Mouse (Mus musculus) neural tube, embryonic 13.5 days (tissue): Measurements from ENCODE around the gene Tigd3. TPM values are rescaled to one million over a fixed set of nuclear protein-coding genes. Genes with fewer than 3 reads are reported as not detected.

ENCODE experiments used
- ATAC-seq: fragments of 200-750 bp; cut with Nextera tagmentation; 2 replicates; pipeline ENCODE4 v1.8.0; 2017; ENCODE audit warnings: low read depth, mild to moderate bottlenecking, moderate TSS enrichment, moderate library complexity
- H3K27ac ChIP-seq: fragments of 300-500 bp; sonication (generic); replicated peaks from 2 replicates; pipeline ENCODE4 v1.5.1; 2015; ENCODE audit warnings: moderate library complexity, mild to moderate bottlenecking, inconsistent platforms
- H3K27me3 ChIP-seq: fragments of 300-500 bp; sonication (generic); 2 replicates; pipeline ENCODE4 v1.6.1; 2015; ENCODE audit warnings: mild to moderate bottlenecking, inconsistent platforms
- H3K36me3 ChIP-seq: fragments of 300-500 bp; sonication (generic); 2 replicates; pipeline ENCODE4 v1.6.1; 2015; ENCODE audit warnings: mild to moderate bottlenecking, inconsistent platforms
- H3K4me1 ChIP-seq: fragments of 300-500 bp; sonication (generic); replicated peaks from 2 replicates; pipeline ENCODE4 v1.6.1; 2015; ENCODE audit warnings: inconsistent platforms
- H3K4me2 ChIP-seq: fragments of 300-500 bp; sonication (generic); 2 replicates; pipeline ENCODE4 v1.6.1; 2015; ENCODE audit warnings: inconsistent platforms, mild to moderate bottlenecking, moderate library complexity
- H3K4me3 ChIP-seq: fragments of 300-500 bp; sonication (generic); 2 replicates; pipeline ENCODE4 v1.5.1; 2015; ENCODE audit warnings: mild to moderate bottlenecking, inconsistent platforms
- H3K9ac ChIP-seq: fragments of 300-500 bp; sonication (generic); 2 replicates; pipeline ENCODE4 v1.6.1; 2015; ENCODE audit warnings: moderate library complexity, mild to moderate bottlenecking, inconsistent platforms
- H3K9me3 ChIP-seq: fragments of 300-500 bp; sonication (generic); 2 replicates; pipeline ENCODE4 v1.6.1; 2016; ENCODE audit warnings: inconsistent platforms
- WGBS: fragments of 180-500 bp; shearing (Covaris S2); methylation state at CpG from one replicate; pipeline ENCODE4 v1.1.7; 2015; 5-methylcytosine and 5-hydroxymethylcytosine counted together
- polyA plus RNA-seq: library from polyadenylated mRNA; unstranded; fragments of >200 nt; fragmentation: Nextera tagmentation; extraction: Ambion mirVana; gene quantifications from 2 replicates; pipeline ENCODE4 v1.2.1, GENCODE M21; 2015

Gene Tigd3
- polyA plus RNA-seq = 11.1 and 11.4 TPM in 2 replicates

DNA sequence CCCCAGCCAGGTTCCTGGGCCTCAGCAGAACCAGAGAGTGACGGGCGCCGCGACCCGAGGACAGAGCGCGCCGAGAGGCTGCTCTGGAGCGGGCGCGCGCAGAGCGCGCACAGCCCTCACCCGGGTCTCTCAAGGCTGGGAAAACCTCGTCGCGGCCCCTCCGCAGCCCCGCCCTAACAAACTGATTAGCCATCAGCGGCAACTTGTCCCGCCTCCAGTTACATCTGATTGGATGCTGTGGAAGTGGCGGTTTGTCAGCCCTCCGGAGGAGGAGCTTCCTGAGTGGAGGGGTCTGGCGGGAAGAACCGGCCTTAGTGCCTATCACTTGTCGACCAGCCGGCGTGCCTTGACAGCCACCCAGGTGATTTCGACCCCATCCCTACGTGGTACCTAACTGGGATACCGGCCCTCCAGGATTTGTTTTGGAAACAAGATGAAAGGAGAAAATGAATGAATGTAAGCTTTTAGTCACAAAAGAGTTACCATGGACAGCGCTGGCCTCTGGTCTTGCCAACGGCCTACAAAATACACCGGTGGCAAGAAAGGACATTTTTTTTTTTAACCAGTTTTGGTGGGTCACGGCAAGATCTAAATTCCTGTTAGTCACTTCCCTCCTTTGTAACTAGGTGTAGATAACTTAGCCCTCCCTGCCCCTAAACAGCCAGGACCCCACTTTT, at the start of gene Tigd3:
Gene Tigd3, minus strand, starts transcription at position 148 of the 677 bp plus-strand sequence.
- WGBS = 5% methylated on average over 36 of the region's 36 CpGs

DNA sequence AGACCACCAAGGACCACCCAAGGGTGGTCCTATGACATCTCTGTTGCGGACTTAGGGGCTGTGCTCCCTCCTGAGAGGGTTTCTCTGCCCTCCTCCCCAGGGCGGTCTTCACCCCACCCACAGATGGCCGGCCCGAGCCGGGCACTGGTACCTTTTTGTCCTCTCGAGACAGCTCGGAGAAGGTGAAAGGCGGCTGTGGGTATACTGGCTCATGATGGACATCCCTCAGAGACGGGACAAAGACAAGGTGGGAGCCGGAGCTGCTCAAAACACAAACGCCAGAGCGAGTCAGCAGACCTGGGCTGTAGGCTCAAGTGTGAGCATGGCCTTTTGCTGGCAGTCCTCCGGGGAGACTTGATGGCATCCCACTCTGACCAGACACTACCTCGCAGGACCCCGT, 49.5 kb upstream of the Tigd3 start:
- H3K4me2 ChIP-seq = no peak overlapping the region
- no peaks in the 10 kb centered on the region for H3K9me3 ChIP-seq
- no peak overlapping the region for H3K4me3 ChIP-seq
- ATAC-seq = no peak
- H3K27ac ChIP-seq = no peak overlapping the region
- 92% methylated on average over 15 of the region's 15 CpGs for WGBS
- H3K36me3 ChIP-seq = peaks cover 34% of the 10 kb centered on the region
- no peaks in the 10 kb centered on the region for H3K27me3 ChIP-seq
- peaks cover 15% of the 10 kb centered on the region for H3K4me1 ChIP-seq
- no peak overlapping the region for H3K9ac ChIP-seq

More for the DNA sequence above, at the start of gene Tigd3:
- Histone ChIP-seq H3K27me3 (no peaks in the 10 kb centered on the region), H3K27ac (peak within 1 kb of the TSS; percentile 86), H3K4me1 (peaks cover 29% of the 10 kb centered on the region), H3K36me3 (peaks cover 52% of the 10 kb centered on the region), H3K9me3 (no peaks in the 10 kb centered on the region), H3K4me3 (peak within 1 kb of the TSS; percentile 69), H3K4me2 (peak within 1 kb of the TSS; percentile 82), H3K9ac (peak within 1 kb of the TSS; percentile 96)
- peak; percentile 98 for ATAC-seq

DNA sequence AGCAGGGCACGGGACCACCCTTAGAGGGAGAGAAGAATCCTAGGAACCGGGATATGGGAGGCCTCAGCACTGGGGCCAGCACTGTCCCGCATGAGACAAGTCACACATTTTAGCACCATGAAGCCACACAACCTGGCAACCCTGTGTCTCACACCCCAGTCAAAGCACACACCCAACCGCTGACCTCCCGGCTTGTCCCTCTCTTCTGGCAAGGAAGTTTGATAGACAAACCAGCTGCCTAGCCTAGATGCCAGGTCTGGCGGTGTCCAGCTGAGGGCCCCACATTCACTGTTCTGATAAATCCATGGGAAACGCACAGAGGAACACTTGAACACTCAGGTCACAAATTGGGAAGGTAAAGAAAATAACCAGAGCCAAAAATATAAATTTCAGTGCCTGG, 48.6 kb upstream of the Tigd3 start:
- peaks cover 26% of the 10 kb centered on the region for H3K36me3 ChIP-seq
- H3K9ac ChIP-seq = no peak overlapping the region
- H3K27ac ChIP-seq = no peak overlapping the region
- ATAC-seq = no peak
- no peaks in the 10 kb centered on the region for H3K27me3 ChIP-seq
- no peak overlapping the region for H3K4me2 ChIP-seq
- no peaks in the 10 kb centered on the region for H3K9me3 ChIP-seq
- no peak overlapping the region for H3K4me3 ChIP-seq
- peaks cover 23% of the 10 kb centered on the region for H3K4me1 ChIP-seq
- WGBS = 93% methylated on average over 7 of the region's 7 CpGs

GRCm38 (mm10) chr19:5940656-5941055, 46.7 kb upstream of the Tigd3 start:
- WGBS = 95% methylated on average over 10 of the region's 10 CpGs
- Histone ChIP-seq H3K9me3 (no peaks in the 10 kb centered on the region), H3K27ac (0 out of 2 replicates have a peak overlapping the region, but pooled peaks have one; percentile 2), H3K4me1 (peaks cover 30% of the 10 kb centered on the region), H3K4me3 (no peak overlapping the region), H3K9ac (no peak overlapping the region), H3K36me3 (peaks cover 23% of the 10 kb centered on the region), H3K4me2 (no peak overlapping the region), H3K27me3 (no peaks in the 10 kb centered on the region)
- ATAC-seq = no peak

DNA sequence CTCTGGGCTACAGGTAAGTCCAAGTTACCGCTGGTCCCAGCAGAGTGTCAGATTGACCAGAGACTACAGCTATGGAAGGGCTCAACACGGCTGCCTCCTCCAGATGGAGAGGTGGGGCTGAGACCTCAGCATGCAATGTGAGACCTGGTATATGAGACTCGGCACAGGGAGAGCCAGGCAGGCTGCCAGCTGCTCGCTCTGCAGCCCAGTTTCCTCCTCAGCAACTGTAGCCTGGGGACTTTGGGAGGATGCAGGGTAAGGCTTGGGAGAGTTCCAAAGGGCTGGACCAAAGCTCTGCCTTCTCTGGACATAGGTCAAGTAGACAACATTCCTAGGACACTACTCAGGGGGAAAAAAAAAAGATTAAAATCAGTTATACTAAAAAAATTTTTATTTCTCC, 46.2 kb upstream of the Tigd3 start:
- Histone ChIP-seq H3K27me3 (no peaks in the 10 kb centered on the region), H3K4me1 (peaks cover 27% of the 10 kb centered on the region), H3K4me3 (no peak overlapping the region), H3K27ac (peak overlapping the region; percentile 70), H3K9ac (no peak overlapping the region), H3K4me2 (no peak overlapping the region), H3K9me3 (no peaks in the 10 kb centered on the region), H3K36me3 (peaks cover 21% of the 10 kb centered on the region)
- 65% methylated on average over 4 of the region's 4 CpGs for WGBS
- 0 out of 2 replicates have a peak, but pooled peaks have one; percentile 13 for ATAC-seq

DNA sequence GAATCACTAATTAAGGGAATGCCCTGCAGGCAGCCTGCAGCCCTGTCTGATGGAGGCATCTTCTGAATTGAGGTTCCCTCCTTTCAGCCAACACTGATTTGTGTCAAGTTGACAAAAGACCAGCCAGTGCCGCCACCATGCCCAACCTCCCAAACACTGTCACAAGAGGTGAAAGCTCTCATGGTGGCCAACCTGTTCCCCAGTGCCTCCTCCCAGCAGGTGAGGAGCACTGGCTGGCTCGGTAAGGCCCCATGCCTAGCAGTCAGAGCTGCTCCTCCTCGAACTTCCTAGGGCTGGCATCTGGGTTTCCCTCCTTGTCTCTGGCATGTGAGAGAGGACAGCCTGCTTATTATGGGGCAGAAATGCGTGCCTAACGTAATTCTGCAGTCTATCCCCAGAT, 45.8 kb upstream of the Tigd3 start:
- H3K36me3 ChIP-seq = peaks cover 19% of the 10 kb centered on the region
- H3K9me3 ChIP-seq = no peaks in the 10 kb centered on the region
- 75% methylated on average over 5 of the region's 5 CpGs for WGBS
- H3K27me3 ChIP-seq = no peaks in the 10 kb centered on the region
- H3K27ac ChIP-seq = peak overlapping the region; percentile 70
- H3K4me1 ChIP-seq = peaks cover 23% of the 10 kb centered on the region
- H3K9ac ChIP-seq = no peak overlapping the region
- ATAC-seq = no peak
- no peak overlapping the region for H3K4me2 ChIP-seq
- H3K4me3 ChIP-seq = no peak overlapping the region

- H3K9ac ChIP-seq = no peak overlapping the region
- H3K4me1 ChIP-seq = peaks cover 21% of the 10 kb centered on the region
- no peaks in the 10 kb centered on the region for H3K9me3 ChIP-seq
- ATAC-seq = no peak
- H3K4me3 ChIP-seq = no peak overlapping the region
- peaks cover 19% of the 10 kb centered on the region for H3K36me3 ChIP-seq
- peak overlapping the region; percentile 81 for H3K27ac ChIP-seq
- 90% methylated on average over 6 of the region's 6 CpGs for WGBS
- no peak overlapping the region for H3K4me2 ChIP-seq
- no peaks in the 10 kb centered on the region for H3K27me3 ChIP-seq
These were observed 44.6 kb upstream of the Tigd3 start for GRCm38 (mm10) chr19:5938516-5938915.

GRCm38 (mm10) chr19:5937836-5938406, 44.0 kb upstream of the Tigd3 start:
- WGBS = 25% methylated on average over 14 of the region's 14 CpGs
- Histone ChIP-seq H3K27me3 (no peaks in the 10 kb centered on the region), H3K9me3 (no peaks in the 10 kb centered on the region), H3K4me2 (peak overlapping the region; percentile 45), H3K36me3 (peaks cover 18% of the 10 kb centered on the region), H3K27ac (peak overlapping the region; percentile 81), H3K9ac (peak overlapping the region; percentile 45), H3K4me3 (no peak overlapping the region), H3K4me1 (peaks cover 21% of the 10 kb centered on the region)
- peak; percentile 77; the same call in 1 of the 2 replicates for ATAC-seq

GRCm38 (mm10) chr19:5937095-5937835, 43.3 kb upstream of the Tigd3 start:
- 66% methylated on average over 21 of the region's 21 CpGs for WGBS
- no peak overlapping the region for H3K4me3 ChIP-seq
- ATAC-seq = no peak
- no peak overlapping the region; the same call in 1 of the 2 replicates for H3K9ac ChIP-seq
- no peaks in the 10 kb centered on the region for H3K27me3 ChIP-seq
- peak overlapping the region; percentile 81 for H3K27ac ChIP-seq
- H3K9me3 ChIP-seq = no peaks in the 10 kb centered on the region
- peak overlapping the region; percentile 45 for H3K4me2 ChIP-seq
- H3K36me3 ChIP-seq = peaks cover 13% of the 10 kb centered on the region
- peaks cover 21% of the 10 kb centered on the region for H3K4me1 ChIP-seq

DNA sequence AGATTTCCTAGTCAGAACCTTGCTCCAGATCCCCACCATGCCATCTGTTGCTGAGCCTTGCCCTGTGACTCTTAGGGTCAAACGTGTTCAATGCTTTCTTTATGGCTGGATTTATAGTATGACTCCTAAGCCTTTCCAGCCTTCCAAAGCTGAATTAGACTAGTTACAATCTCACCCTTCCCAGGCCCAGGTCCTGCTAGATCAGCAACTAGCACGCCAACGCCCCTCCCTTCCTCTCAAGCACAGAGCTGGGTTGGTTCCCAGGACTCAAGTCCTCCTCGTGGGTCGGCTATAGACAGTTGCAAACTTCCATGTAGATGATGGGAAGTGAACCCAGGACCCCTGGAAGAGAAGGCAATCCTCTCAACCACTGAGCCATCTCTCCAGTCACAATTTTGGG, 41.7 kb upstream of the Tigd3 start:
- Histone ChIP-seq H3K4me2 (no peak overlapping the region), H3K9ac (no peak overlapping the region), H3K36me3 (0 out of 2 replicates have a peak, but pooled peaks cover 4% of the 10 kb centered on the region), H3K9me3 (no peaks in the 10 kb centered on the region), H3K4me3 (no peak overlapping the region), H3K27me3 (no peaks in the 10 kb centered on the region), H3K4me1 (peaks cover 21% of the 10 kb centered on the region), H3K27ac (no peak overlapping the region; the same call in 1 of the 2 replicates)
- ATAC-seq = no peak
- WGBS = 79% methylated on average over 5 of the region's 5 CpGs

DNA sequence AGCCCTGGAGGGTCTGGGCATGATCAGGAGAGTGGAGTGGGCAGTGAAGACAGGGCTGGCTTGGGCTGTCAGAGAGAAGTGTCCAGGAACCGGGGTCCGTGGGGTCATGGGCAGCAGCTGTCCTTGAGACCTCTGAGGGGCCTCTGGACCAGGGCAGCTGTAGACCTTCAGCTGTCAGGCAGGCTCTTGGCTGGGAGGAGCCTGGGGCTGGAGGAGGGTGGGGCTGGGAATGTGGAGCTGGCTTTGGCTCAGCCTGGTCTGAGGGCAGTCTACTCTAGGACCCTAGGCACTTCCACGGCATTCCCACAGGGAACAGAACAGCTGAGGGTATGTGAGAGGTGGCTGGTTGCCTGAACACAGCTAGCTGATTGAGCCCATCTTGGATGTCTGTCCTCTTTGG, 41.3 kb upstream of the Tigd3 start:
- H3K4me2 ChIP-seq = no peak overlapping the region
- no peak overlapping the region for H3K9ac ChIP-seq
- H3K9me3 ChIP-seq = no peaks in the 10 kb centered on the region
- H3K36me3 ChIP-seq = 0 out of 2 replicates have a peak, but pooled peaks cover 4% of the 10 kb centered on the region
- no peaks in the 10 kb centered on the region for H3K27me3 ChIP-seq
- ATAC-seq = no peak
- WGBS = 68% methylated on average over 3 of the region's 3 CpGs
- H3K27ac ChIP-seq = no peak overlapping the region; the same call in 1 of the 2 replicates
- no peak overlapping the region for H3K4me3 ChIP-seq
- H3K4me1 ChIP-seq = peaks cover 23% of the 10 kb centered on the region
